Mouse (Mus musculus) heart, embryonic 13.5 days (tissue): ENCODE data around the gene Plxna4. TPM values are rescaled to one million over a fixed set of nuclear protein-coding genes. Genes with fewer than 3 reads are reported as not detected.

ENCODE experiments used
- ATAC-seq: fragments of 200-750 bp; cut with Nextera tagmentation; 2 replicates; pipeline ENCODE4 v1.8.0; 2017; ENCODE audit warnings: moderate TSS enrichment; ENCODE audit not compliant: insufficient number of reproducible peaks, low FRiP score, low TSS enrichment; ENCODE audit errors: extremely low read depth
- H3K27ac ChIP-seq: fragments of 300-500 bp; sonication (generic); replicated peaks from 2 replicates; pipeline ENCODE4 v1.5.1; 2015; ENCODE audit warnings: moderate library complexity, mild to moderate bottlenecking, inconsistent platforms
- H3K27me3 ChIP-seq: fragments of 300-500 bp; sonication (generic); replicated peaks from 2 replicates; pipeline ENCODE4 v1.6.1; 2015; ENCODE audit warnings: mild to moderate bottlenecking, inconsistent platforms
- H3K36me3 ChIP-seq: fragments of 300-500 bp; sonication (generic); 2 replicates; pipeline ENCODE4 v1.6.1; 2015; ENCODE audit warnings: mild to moderate bottlenecking, inconsistent platforms
- H3K4me1 ChIP-seq: fragments of 300-500 bp; sonication (generic); 2 replicates; pipeline ENCODE4 v1.6.1; 2015; ENCODE audit warnings: inconsistent platforms
- H3K4me2 ChIP-seq: fragments of 300-500 bp; sonication (generic); 2 replicates; pipeline ENCODE4 v1.6.1; 2015; ENCODE audit warnings: inconsistent platforms, mild to moderate bottlenecking, moderate library complexity
- H3K4me3 ChIP-seq: fragments of 300-500 bp; sonication (generic); 2 replicates; pipeline ENCODE4 v1.5.1; 2015; ENCODE audit warnings: moderate library complexity, mild to moderate bottlenecking, inconsistent platforms
- H3K9ac ChIP-seq: fragments of 300-500 bp; sonication (generic); 2 replicates; pipeline ENCODE4 v1.6.1; 2015; ENCODE audit warnings: inconsistent platforms, mild to moderate bottlenecking, moderate library complexity
- H3K9me3 ChIP-seq: fragments of 300-500 bp; sonication (generic); 2 replicates; pipeline ENCODE4 v1.6.1; 2016; ENCODE audit warnings: inconsistent platforms
- WGBS: fragments of 180-500 bp; shearing (Covaris S2); methylation state at CpG from one replicate; pipeline ENCODE4 v1.1.7; 2015; ENCODE audit warnings: mixed read lengths; 5-methylcytosine and 5-hydroxymethylcytosine counted together
- polyA plus RNA-seq: library from polyadenylated mRNA; unstranded; fragments of >200 nt; fragmentation: Nextera tagmentation; extraction: Ambion mirVana; gene quantifications from 2 replicates; pipeline ENCODE4 v1.2.1, GENCODE M21; 2015

The Plxna4 gene
- polyA plus RNA-seq, 1 experiment from 2014 or later: 5.5 TPM

DNA sequence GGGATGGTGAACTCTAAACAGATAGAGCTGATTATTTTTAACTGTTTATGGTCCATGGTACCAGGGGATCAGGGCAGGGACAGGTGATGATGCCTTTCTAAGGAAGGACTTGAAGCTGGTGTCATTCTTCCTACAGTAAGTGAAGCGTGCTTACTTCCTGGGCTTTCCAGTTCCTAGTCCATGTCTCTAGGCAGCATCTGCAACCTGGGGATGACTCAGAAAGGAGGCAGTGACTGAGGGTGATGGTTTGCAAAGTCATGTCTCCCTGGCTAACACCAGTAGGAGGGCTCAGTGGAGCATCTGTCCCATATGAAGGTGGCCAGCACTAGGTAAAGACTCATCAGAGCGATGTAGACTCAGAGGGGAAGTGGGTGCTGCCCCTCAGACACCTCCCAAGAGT is 427.6 kb downstream of the Plxna4 start:
- H3K4me1 ChIP-seq: no peaks in the 10 kb centered on the region
- H3K4me2 ChIP-seq: no peak overlapping the region
- H3K9me3 ChIP-seq: no peaks in the 10 kb centered on the region
- ATAC-seq: no peak
- H3K36me3 ChIP-seq: peaks cover 64% of the 10 kb centered on the region
- H3K27me3 ChIP-seq: no peaks in the 10 kb centered on the region
- no peak overlapping the region for H3K4me3 ChIP-seq
- 75% methylated on average over 2 of the region's 2 CpGs for WGBS
- no peak overlapping the region for H3K27ac ChIP-seq
- no peak overlapping the region for H3K9ac ChIP-seq

- H3K36me3 ChIP-seq: peaks cover 60% of the 10 kb centered on the region
- H3K9ac ChIP-seq: no peak overlapping the region
- no peak for ATAC-seq
- no peaks in the 10 kb centered on the region for H3K4me1 ChIP-seq
- H3K27ac ChIP-seq: no peak overlapping the region
- H3K4me3 ChIP-seq: no peak overlapping the region
- H3K9me3 ChIP-seq: no peaks in the 10 kb centered on the region
- H3K27me3 ChIP-seq: no peaks in the 10 kb centered on the region
- H3K4me2 ChIP-seq: no peak overlapping the region
- WGBS: 55% methylated on average over 4 of the region's 4 CpGs
These were observed 428.1 kb downstream of the Plxna4 start for GRCm38 (mm10) chr6:32159931-32160330.

GRCm38 (mm10) chr6:32158347-32158746 is 429.6 kb downstream of the Plxna4 start:
- Histone ChIP-seq H3K4me2 (no peak overlapping the region), H3K27ac (no peak overlapping the region), H3K9me3 (no peaks in the 10 kb centered on the region), H3K27me3 (no peaks in the 10 kb centered on the region), H3K9ac (no peak overlapping the region), H3K4me1 (no peaks in the 10 kb centered on the region), H3K36me3 (peaks cover 55% of the 10 kb centered on the region), H3K4me3 (no peak overlapping the region)
- 79% methylated on average over 1 of the region's 1 CpGs for WGBS
- no peak for ATAC-seq

DNA sequence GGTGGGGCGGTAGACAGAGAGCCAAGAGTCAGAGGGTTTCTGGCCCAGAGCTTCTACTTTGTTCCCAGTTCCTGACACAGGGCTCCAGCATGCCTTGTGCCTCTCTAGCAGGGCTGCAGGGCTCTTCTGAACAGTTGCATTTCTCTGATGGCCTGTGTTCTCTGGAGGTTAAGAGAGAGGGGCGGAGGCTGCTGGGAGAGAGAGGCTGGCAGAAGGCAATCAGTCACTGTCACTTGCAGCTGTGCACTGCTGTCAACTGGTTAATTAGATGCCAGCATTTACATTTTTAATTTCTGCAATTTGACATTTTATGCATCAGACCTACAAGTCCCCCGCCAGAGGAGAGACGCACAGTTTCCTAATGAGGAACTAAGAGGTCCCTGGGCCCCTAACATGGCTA is 434.8 kb downstream of the Plxna4 start:
- no peak overlapping the region for H3K27ac ChIP-seq
- H3K9me3 ChIP-seq: no peaks in the 10 kb centered on the region
- no peaks in the 10 kb centered on the region for H3K4me1 ChIP-seq
- ATAC-seq: no peak
- no peak overlapping the region for H3K4me3 ChIP-seq
- H3K9ac ChIP-seq: no peak overlapping the region
- WGBS: 80% methylated on average over 4 of the region's 4 CpGs
- H3K27me3 ChIP-seq: no peaks in the 10 kb centered on the region
- no peak overlapping the region for H3K4me2 ChIP-seq
- H3K36me3 ChIP-seq: peaks cover 67% of the 10 kb centered on the region

GRCm38 (mm10) chr6:32150836-32151235 is 437.2 kb downstream of the Plxna4 start:
- Histone ChIP-seq H3K9ac (no peak overlapping the region), H3K36me3 (peaks cover 47% of the 10 kb centered on the region), H3K4me2 (no peak overlapping the region), H3K9me3 (no peaks in the 10 kb centered on the region), H3K4me3 (no peak overlapping the region), H3K4me1 (no peaks in the 10 kb centered on the region), H3K27me3 (no peaks in the 10 kb centered on the region), H3K27ac (no peak overlapping the region)
- WGBS: 80% methylated on average over 4 of the region's 4 CpGs
- ATAC-seq: no peak

GRCm38 (mm10) chr6:32144771-32145170 is 443.2 kb downstream of the Plxna4 start:
- Histone ChIP-seq H3K9ac (no peak overlapping the region), H3K4me1 (no peaks in the 10 kb centered on the region), H3K36me3 (peaks cover 13% of the 10 kb centered on the region), H3K4me2 (no peak overlapping the region), H3K9me3 (no peaks in the 10 kb centered on the region), H3K4me3 (no peak overlapping the region), H3K27ac (no peak overlapping the region), H3K27me3 (no peaks in the 10 kb centered on the region)
- no peak for ATAC-seq
- 71% methylated on average over 4 of the region's 4 CpGs for WGBS

GRCm38 (mm10) chr6:32139537-32139936 is 448.5 kb downstream of the Plxna4 start:
- H3K36me3 ChIP-seq: no peaks in the 10 kb centered on the region
- no peaks in the 10 kb centered on the region for H3K4me1 ChIP-seq
- WGBS: 84% methylated on average over 3 of the region's 3 CpGs
- H3K27me3 ChIP-seq: no peaks in the 10 kb centered on the region
- no peak overlapping the region for H3K27ac ChIP-seq
- H3K9me3 ChIP-seq: no peaks in the 10 kb centered on the region
- no peak overlapping the region for H3K9ac ChIP-seq
- no peak for ATAC-seq
- H3K4me2 ChIP-seq: no peak overlapping the region
- no peak overlapping the region for H3K4me3 ChIP-seq

GRCm38 (mm10) chr6:32126914-32127313 is 461.1 kb downstream of the Plxna4 start:
- Histone ChIP-seq H3K4me3 (no peak overlapping the region), H3K27me3 (no peaks in the 10 kb centered on the region), H3K27ac (no peak overlapping the region), H3K9ac (no peak overlapping the region), H3K36me3 (no peaks in the 10 kb centered on the region), H3K4me2 (no peak overlapping the region), H3K4me1 (no peaks in the 10 kb centered on the region), H3K9me3 (no peaks in the 10 kb centered on the region)
- ATAC-seq: no peak
- WGBS: 78% methylated on average over 6 of the region's 6 CpGs

GRCm38 (mm10) chr6:32122584-32123265 is 465.3 kb downstream of the Plxna4 start:
- H3K4me1 ChIP-seq: no peaks in the 10 kb centered on the region
- no peak overlapping the region for H3K9ac ChIP-seq
- H3K4me2 ChIP-seq: no peak overlapping the region
- no peak for ATAC-seq
- H3K4me3 ChIP-seq: no peak overlapping the region
- 71% methylated on average over 4 of the region's 4 CpGs for WGBS
- H3K36me3 ChIP-seq: no peaks in the 10 kb centered on the region
- no peaks in the 10 kb centered on the region for H3K27me3 ChIP-seq
- H3K27ac ChIP-seq: no peak overlapping the region
- H3K9me3 ChIP-seq: no peaks in the 10 kb centered on the region

GRCm38 (mm10) chr6:32120931-32121330 is 467.1 kb downstream of the Plxna4 start:
- no peak overlapping the region for H3K4me3 ChIP-seq
- no peaks in the 10 kb centered on the region for H3K4me1 ChIP-seq
- no peak for ATAC-seq
- H3K4me2 ChIP-seq: no peak overlapping the region
- 46% methylated on average over 1 of the region's 1 CpGs for WGBS
- H3K36me3 ChIP-seq: no peaks in the 10 kb centered on the region
- H3K27me3 ChIP-seq: no peaks in the 10 kb centered on the region
- H3K9me3 ChIP-seq: no peaks in the 10 kb centered on the region
- H3K9ac ChIP-seq: no peak overlapping the region
- H3K27ac ChIP-seq: no peak overlapping the region

GRCm38 (mm10) chr6:32109207-32109606 is 478.8 kb downstream of the Plxna4 start:
- H3K4me3 ChIP-seq: no peak overlapping the region
- H3K27ac ChIP-seq: no peak overlapping the region
- no peaks in the 10 kb centered on the region for H3K4me1 ChIP-seq
- H3K36me3 ChIP-seq: no peaks in the 10 kb centered on the region
- no peak for ATAC-seq
- no peaks in the 10 kb centered on the region for H3K27me3 ChIP-seq
- H3K9ac ChIP-seq: no peak overlapping the region
- H3K4me2 ChIP-seq: no peak overlapping the region
- H3K9me3 ChIP-seq: no peaks in the 10 kb centered on the region
- WGBS: 22% methylated on average over 2 of the region's 2 CpGs

DNA sequence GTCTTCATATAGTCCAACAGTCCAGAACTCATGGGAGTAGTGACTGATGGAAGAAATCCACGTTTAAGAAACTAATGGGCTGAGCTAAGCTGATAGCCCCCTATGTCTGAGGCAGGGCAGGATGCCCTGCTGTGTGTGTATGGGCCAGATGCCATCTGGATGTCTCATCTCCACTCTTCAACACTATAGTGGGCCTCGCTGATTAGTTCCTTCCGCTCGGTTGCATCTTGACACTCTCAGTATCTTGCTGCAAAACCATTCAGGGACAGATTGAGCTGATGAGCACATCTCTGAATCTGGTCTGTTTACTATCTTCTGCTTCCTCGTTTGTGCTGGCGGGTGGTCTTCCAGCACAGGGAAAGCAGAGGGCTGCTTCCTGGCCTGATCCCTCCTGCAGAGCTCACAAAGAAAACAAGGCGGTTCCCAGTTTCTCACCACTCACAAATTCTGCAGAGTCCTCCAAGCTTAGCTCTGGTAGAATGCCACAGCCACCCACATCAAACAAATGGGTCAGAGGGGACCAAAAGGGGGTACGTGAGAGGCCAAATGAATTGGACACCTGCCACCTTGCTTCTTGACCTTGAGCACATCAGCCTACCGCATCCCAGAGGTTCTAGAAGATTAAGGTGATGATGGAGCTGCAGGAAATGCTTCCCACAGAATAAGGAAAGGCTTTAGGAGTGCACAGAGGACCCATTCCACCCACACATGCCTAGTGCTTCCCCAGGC is 482.3 kb downstream of the Plxna4 start:
- Histone ChIP-seq H3K9ac (no peak overlapping the region), H3K27ac (no peak overlapping the region), H3K4me3 (no peak overlapping the region), H3K9me3 (no peaks in the 10 kb centered on the region), H3K36me3 (no peaks in the 10 kb centered on the region), H3K27me3 (no peaks in the 10 kb centered on the region), H3K4me1 (no peaks in the 10 kb centered on the region), H3K4me2 (no peak overlapping the region)
- no peak for ATAC-seq
- WGBS: 29% methylated on average over 9 of the region's 9 CpGs
